Mouse (Mus musculus): ENCODE measurements around the gene Cox8a.
A peak's percentile ranks its signal among the peaks of the same experiment; 100 is the strongest.

Cox8a gene

DNA sequence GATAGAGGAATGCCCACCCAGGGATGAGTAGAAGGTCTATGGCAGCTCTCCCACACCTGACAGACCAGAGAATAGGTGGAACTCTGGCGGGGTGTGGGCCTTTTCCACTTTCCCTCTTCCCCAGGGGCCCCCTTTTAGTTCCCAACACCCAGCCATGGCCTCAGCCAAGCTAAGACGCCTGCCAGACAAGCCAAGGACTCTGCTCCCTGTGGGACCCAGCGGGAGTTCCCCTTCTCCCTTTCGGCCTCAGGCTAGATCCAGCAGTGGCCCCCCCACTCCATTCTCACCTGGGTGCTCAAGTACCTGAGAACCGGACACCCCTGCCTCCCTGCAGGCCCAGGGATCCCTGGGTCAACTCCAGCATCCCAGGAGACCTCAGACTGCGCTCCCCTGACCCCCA lies 4.8 kb upstream of the Cox8a start:
- DNase-seq: no peak

DNA sequence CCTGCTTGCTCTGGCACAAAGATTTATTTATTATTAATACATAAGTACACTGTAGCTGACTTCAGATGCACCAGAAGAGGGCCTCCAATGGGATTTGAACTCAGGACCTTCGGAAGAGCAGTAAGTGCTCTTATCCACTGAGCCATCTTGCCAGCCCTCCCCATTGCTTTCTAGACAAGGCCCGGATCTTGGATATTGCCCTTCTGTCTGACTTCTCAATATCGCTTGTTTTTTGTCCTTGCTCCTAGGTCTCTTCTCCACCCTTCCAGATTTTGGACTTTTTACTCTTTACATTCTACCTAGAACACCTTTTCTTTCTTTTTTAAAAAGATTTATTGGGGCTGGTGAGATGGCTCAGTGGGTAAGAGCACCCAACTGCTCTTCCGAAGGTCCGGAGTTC lies 1.3 kb upstream of the Cox8a start:
- DNase-seq: no peak

GRCm38 (mm10) chr19:7217926-7218267 lies 481 bp upstream of the Cox8a start:
- no peak for DNase-seq

GRCm38 (mm10) chr19:7214484-7214883 lies 2.9 kb downstream of the Cox8a start:
- DNase-seq: peak; percentile 74

- no peak for DNase-seq
Measured at GRCm38 (mm10) chr19:7213010-7213409, 4.4 kb downstream of the Cox8a start.

DNA sequence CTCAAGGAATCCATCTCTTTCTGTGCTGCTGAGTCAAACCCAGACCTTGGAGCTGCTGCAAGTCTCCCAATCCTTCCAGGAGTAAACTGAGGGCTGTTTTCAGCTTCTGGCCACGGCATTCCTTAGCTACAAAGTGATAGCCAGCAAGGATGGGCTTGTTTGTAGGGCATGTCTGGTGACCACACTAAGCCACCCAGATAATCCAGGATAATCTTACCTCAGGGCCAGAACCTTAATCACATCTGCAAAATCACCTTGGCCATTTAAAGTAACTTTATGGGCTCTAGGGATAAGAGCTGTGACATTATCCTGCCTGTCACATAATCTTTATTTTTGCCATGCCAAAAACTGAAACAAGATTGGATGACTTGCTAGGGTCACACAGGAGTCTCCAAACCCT lies 5.2 kb downstream of the Cox8a start:
- DNase-seq: no peak

GRCm38 (mm10) chr19:7209907-7210646 lies 7.3 kb downstream of the Cox8a start:
- DNase-seq: no peak

GRCm38 (mm10) chr19:7205753-7206736 lies 11.4 kb downstream of the Cox8a start, which contains the start of gene Otub1:
Otub1 (minus strand) TSS chr19:7206316.
- DNase-seq: peak; percentile 91

DNA sequence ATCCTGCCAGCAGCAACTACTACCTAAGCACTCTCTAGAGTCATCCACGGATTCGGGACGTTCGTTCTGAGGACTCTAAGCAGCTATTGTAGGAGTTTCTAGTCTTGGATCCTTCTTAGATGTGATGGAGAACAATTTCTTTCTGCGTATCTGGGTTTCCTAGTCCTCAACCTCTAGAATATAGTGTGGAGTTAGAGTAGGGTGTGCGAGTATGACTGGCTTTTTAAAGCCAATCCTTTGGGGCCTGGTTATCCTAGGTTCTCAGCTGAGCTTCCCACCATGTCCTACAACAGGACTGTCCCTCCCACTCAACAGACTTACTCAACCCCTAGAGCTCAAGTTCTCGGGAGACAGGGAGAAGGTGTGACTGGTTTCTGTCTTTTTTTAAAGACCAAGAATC lies 12.1 kb downstream of the Cox8a start:
- no peak for DNase-seq

- DNase-seq: no peak
Measured at GRCm38 (mm10) chr19:7204898-7205297, 12.5 kb downstream of the Cox8a start.

DNA sequence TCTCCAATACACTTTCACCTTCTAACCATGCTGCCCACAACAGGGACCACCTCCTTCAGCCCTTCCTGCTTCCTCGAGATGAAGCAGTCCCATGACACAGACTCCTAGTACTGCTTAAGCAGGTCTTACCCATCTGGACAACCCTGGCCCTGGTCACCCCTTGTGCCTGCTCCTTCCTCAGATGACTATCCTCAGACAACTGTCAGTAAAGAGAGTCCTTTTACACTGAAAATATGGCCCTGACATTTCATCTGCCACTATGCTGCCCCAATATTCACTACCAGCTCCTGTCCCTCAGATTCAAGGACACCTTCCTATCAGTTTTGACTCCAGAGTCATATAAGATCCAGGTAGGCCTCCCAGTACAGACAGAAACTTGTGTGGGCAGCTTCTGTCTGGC lies 17.0 kb downstream of the Cox8a start:
- no peak for DNase-seq

DNA sequence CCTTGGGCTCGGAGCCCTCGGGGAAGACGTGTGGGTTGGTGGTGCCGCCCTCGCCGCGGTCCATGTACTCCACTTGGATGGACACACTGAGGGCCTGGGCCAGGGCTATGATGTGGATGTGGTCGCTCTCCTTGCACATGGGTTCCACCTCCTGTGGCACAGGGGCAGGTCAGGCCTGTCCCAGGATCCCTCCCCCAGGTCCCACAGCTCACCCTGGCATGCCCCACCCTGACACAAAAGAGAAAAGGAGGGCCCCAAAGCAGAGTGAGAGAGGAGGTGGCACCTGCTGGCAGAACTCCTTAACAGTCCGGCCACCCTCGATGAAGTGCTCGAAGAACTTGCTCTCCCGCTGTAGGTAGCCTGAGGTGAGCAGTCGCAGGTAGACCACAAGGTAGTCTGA lies 18.3 kb downstream of the Cox8a start:
- DNase-seq: no peak

GRCm38 (mm10) chr19:7197445-7197844 lies 20.0 kb downstream of the Cox8a start:
- no peak for DNase-seq

- DNase-seq: no peak
Measured at GRCm38 (mm10) chr19:7196741-7197270, 20.6 kb downstream of the Cox8a start.

DNA sequence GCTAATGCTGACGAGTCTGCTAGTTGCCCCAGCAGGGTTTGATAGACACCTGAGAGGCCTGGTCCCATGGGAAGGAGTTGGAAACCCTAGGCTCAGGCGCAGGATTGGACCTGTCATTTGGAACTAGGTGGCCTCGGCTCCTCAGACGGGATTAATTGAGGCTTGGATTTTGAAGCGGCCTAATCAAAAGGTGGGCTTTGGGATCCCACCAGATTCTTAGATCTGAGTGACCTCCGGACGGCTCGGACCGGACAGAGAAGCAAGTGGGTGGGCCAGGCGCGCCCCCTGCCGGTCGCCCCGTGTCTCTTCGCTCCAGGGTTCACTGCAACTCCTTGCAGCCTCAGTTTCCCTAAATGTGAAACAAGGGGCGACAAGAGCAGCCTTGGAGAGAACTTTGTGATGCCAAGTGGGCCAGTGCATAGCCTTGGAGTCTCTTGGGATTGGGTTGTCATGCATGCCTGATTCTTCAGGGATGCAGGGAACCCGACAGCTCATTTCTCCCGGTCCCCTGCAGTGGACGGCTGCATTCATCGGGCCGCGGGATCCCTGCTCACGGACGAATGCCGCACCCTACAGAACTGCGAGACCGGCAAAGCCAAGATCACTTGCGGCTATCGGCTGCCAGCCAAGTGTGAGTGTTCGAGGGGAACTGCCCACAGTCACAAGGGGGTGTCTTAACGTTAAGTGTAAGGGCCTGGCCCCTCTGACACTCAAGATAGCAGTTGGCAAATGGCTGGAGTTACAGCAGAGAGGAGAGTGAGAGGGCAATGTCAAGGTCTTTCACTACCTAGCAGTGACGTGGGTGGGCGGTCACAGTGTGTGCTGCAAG lies 21.3 kb downstream of the Cox8a start:
- DNase-seq: peak; percentile 71

- DNase-seq: no peak
Measured at GRCm38 (mm10) chr19:7192561-7192967, 24.9 kb downstream of the Cox8a start.

DNA sequence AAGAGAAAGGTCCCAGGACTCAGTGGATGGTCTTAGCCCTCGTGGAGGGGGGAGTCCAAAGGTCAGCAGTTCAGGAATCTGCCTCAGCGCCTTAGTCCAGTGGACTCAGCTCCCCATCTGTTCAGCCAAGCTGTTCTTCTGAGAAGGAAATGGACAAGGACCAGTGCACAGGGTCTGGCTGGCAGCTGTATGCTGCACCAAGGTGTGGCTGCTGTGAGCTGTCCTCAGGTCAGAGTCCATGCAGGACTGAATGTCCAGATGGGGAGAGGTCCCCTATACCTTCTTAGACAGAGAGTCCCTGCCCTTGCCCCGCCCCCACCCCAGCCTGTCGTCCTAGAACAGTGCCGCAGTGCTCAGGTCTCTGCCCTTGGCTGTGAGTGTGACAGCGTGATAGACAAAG lies 25.8 kb downstream of the Cox8a start:
- DNase-seq: no peak

- no peak for DNase-seq
Measured at GRCm38 (mm10) chr19:7190986-7191385, 26.4 kb downstream of the Cox8a start.

GRCm38 (mm10) chr19:7189026-7189425 lies 28.4 kb downstream of the Cox8a start:
- no peak for DNase-seq

GRCm38 (mm10) chr19:7187157-7187556 lies 30.3 kb downstream of the Cox8a start:
- DNase-seq: no peak

DNA sequence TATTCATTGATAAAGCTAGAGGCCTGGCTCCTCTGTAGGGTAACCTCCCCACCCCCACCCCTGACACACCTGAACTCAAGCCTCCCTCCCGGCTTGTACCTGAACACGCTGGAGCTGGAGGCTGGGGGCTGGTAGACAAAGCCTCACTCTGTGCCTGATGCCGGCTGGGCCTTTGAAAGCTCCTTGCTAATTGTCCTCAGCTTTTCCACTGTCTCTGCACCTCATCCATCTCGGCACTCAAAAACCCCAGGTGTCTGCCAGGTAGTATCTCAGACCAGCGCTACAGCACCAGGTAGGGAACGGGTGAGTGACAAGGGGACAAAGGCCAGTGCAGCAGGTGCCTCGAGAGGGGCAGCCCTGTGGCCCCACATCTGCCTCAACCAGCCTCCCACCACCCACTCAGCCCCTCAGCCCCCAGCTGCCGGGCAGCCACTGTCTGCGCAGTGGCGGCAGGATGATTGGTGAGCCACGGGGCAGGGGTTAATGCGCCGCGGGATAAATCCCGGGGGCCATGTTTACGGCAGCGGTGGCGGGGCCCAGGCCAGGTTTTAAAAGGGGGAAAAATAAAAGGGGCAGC lies 31.6 kb downstream of the Cox8a start:
- DNase-seq: no peak

DNA sequence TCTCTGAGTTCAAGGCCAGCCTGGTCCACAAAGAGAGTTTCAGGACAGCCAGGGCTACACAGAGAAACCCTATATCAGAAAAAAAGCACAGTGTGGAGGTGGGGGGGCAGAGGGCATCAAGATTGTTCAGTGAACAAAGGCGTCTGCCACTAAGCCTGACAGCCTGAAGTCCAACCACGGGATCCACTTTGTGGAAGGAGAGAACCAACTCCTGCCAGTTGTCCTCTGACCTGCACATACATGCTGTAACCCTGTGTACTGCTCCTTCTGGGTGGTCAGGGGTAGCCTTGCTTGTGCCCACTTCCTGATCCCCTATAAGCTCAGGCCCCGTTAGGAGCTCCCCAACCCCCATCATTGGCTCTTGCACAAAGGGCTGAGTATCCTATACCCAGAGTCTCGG lies 32.4 kb downstream of the Cox8a start:
- DNase-seq: no peak

- DNase-seq: no peak
Measured at GRCm38 (mm10) chr19:7183419-7183818, 34.0 kb downstream of the Cox8a start.

Data from cerebellum, adult 9-10 months (tissue).